Mouse (Mus musculus) thymus, postnatal 10 days (tissue): ENCODE results near the gene Gm21905.

Experiments used
- DNase-seq, 2 experiments: peaks; one replicate each; pipeline ENCODE4 v3.0.0; 2021; ENCODE audit warnings: low spot score in 2 of 2

Gene Gm21905

GRCm38 (mm10) chr5:67946321-67946720 is at the start of gene Gm21905:
Gm21905 (minus strand) TSS chr5:67946421.
- no peak for DNase-seq

- no peak for DNase-seq
These were observed 44.2 kb upstream of the Gm21905 start for GRCm38 (mm10) chr5:67990426-67990825.

GRCm38 (mm10) chr5:67981946-67982526 is 35.8 kb upstream of the Gm21905 start:
- no peak for DNase-seq

- DNase-seq: no peak
These were observed 23.3 kb upstream of the Gm21905 start for GRCm38 (mm10) chr5:67969536-67969935.

GRCm38 (mm10) chr5:67961708-67962629 is 15.7 kb upstream of the Gm21905 start:
- DNase-seq: no peak

GRCm38 (mm10) chr5:67955486-67955885 is 9.3 kb upstream of the Gm21905 start:
- DNase-seq: no peak

GRCm38 (mm10) chr5:67954097-67954496 is 7.9 kb upstream of the Gm21905 start:
- DNase-seq: no peak

GRCm38 (mm10) chr5:67948074-67948473 is 1.9 kb upstream of the Gm21905 start:
- DNase-seq: no peak

GRCm38 (mm10) chr5:67947006-67947405 is 785 bp upstream of the Gm21905 start:
- DNase-seq: no peak

GRCm38 (mm10) chr5:67944074-67944785 is 2.0 kb downstream of the Gm21905 start:
- no peak for DNase-seq

- DNase-seq: no peak
These were observed 3.0 kb downstream of the Gm21905 start for GRCm38 (mm10) chr5:67943199-67943598.

GRCm38 (mm10) chr5:67941369-67941768 is 4.9 kb downstream of the Gm21905 start, which contains the start of gene Gm5108:
Gm5108 (plus strand) TSS chr5:67941669.
- no peak for DNase-seq

GRCm38 (mm10) chr5:67931623-67932022 is 14.6 kb downstream of the Gm21905 start:
- no peak for DNase-seq

- peak in 1 of 2 experiments; percentile 7 for DNase-seq
These were observed 15.6 kb downstream of the Gm21905 start for GRCm38 (mm10) chr5:67930584-67930983.

- no peak for DNase-seq
These were observed 41.7 kb downstream of the Gm21905 start for GRCm38 (mm10) chr5:67904555-67904954.

- DNase-seq: no peak
These were observed 47.3 kb downstream of the Gm21905 start for GRCm38 (mm10) chr5:67898921-67899320.

- DNase-seq: no peak
These were observed 61.6 kb downstream of the Gm21905 start for GRCm38 (mm10) chr5:67884422-67885210.

GRCm38 (mm10) chr5:67883564-67884171 is 62.6 kb downstream of the Gm21905 start:
- no peak for DNase-seq
